Mouse (Mus musculus): ENCODE data around the gene Olfr930.

Gene Olfr930

GRCm38 (mm10) chr9:38929509-38929908, at the start of gene Olfr930:
Gene Olfr930 (plus strand): TSS chr9:38929809.
- no peak for DNase-seq

GRCm38 (mm10) chr9:38953401-38954123, 24.0 kb downstream of the Olfr930 start:
- no peak for DNase-seq

- DNase-seq, result no peak
Observed at GRCm38 (mm10) chr9:38954124-38954416, 24.5 kb downstream of the Olfr930 start.

- DNase-seq, result no peak
Observed at GRCm38 (mm10) chr9:38972013-38972412, 42.4 kb downstream of the Olfr930 start, which contains the start of gene Olfr933. Gene Olfr933 (plus strand): TSS chr9:38972313.

All from lung, postnatal 14 days (tissue).